ENCODE assay signal across 13 mouse cellular contexts in genomic region chr12:79646646-79647164, GRCm38 (mm10).
DNase-seq lines count a peak whose midpoint lies in the region; ATAC-seq and TF ChIP-seq lines count a peak whose summit lies in the region.
"Had no signal": no experiment of that assay in that cellular context is flagged by ENCODE, and none has a peak within 500 bp of the region (broad histone marks: within the 10 kb centered on the region; RNA-seq: fewer than 3 reads in every experiment).

No protein-coding gene starts in this region.

- intact Hi-C loops in left cerebral cortex, postnatal 10 days (cut with DNase I) = no loop called here
- intact Hi-C loops in left cerebral cortex, postnatal 25 days (cut with DNase I) = no loop called here

- H3K9ac ChIP-seq in kidney, embryonic 16.5 days (replicated peaks; ENCODE audit: low read length) = no peak overlapping the region
- H3K9ac ChIP-seq: forebrain, postnatal 0 days; heart, embryonic 13.5 days; kidney, embryonic 15.5 days; limb, embryonic 13.5 days had no signal

- H3K9me3 ChIP-seq in embryonic facial prominence, embryonic 10.5 days = no peaks in the 10 kb centered on the region
- no peaks in the 10 kb centered on the region for H3K9me3 ChIP-seq in kidney, embryonic 16.5 days (ENCODE audit: low read length)
- H3K9me3 ChIP-seq: heart, embryonic 13.5 days; kidney, embryonic 15.5 days; limb, embryonic 13.5 days had no signal

- peak; percentile 79 for DNase-seq in lung, postnatal 25 days (ENCODE audit: low spot score)
- DNase-seq in lung, adult 2 months = no peak
- DNase-seq in embryonic facial prominence, embryonic 10.5 days (ENCODE audit: low spot score) = no peak
- DNase-seq in skeletal muscle tissue, adult 2 months (ENCODE audit: low read depth, low spot score) = peak; percentile 38
- peak; percentile 66 for DNase-seq in thymus, postnatal 4 days
- no peak for DNase-seq in left cerebral cortex, postnatal 10 days (ENCODE audit: extremely low spot score in 1 of 2, low spot score in 2 of 2)
- no peak for DNase-seq in left cerebral cortex, postnatal 25 days (ENCODE audit: low spot score in 2 of 2)
- DNase-seq: forebrain, postnatal 0 days had no signal

- H3K4me2 ChIP-seq in kidney, embryonic 16.5 days (replicated peaks; ENCODE audit: low read depth, low read length) = no peak overlapping the region
- H3K4me2 ChIP-seq: heart, embryonic 13.5 days; kidney, embryonic 15.5 days; limb, embryonic 13.5 days; midbrain, embryonic 11.5 days had no signal

- no peak for TF ChIP-seq CTCF in lung, adult 2 months (IDR thresholded peaks at IDR 0.05; ENCODE audit: insufficient read depth, low read length)

- H3K36me3 ChIP-seq in embryonic facial prominence, embryonic 10.5 days (replicated peaks) = no peaks in the 10 kb centered on the region
- H3K36me3 ChIP-seq in kidney, embryonic 16.5 days (ENCODE audit: insufficient read depth, low read length) = no peaks in the 10 kb centered on the region
- H3K36me3 ChIP-seq: heart, embryonic 13.5 days; kidney, embryonic 15.5 days; limb, embryonic 13.5 days had no signal

- no peak for TF ChIP-seq POLR2A in lung, adult 2 months (IDR thresholded peaks at IDR 0.05; ENCODE audit: borderline replicate concordance, extremely low read depth, low read depth, low read length)

- no peaks in the 10 kb centered on the region for H3K27me3 ChIP-seq in embryonic facial prominence, embryonic 10.5 days (replicated peaks; ENCODE audit: low read depth, poor library complexity, severe bottlenecking)
- no peaks in the 10 kb centered on the region for H3K27me3 ChIP-seq in kidney, embryonic 16.5 days (ENCODE audit: insufficient read depth, low read length)
- H3K27me3 ChIP-seq: heart, embryonic 13.5 days; kidney, embryonic 15.5 days; limb, embryonic 13.5 days had no signal

- no peak overlapping the region for H3K4me3 ChIP-seq in lung, adult 2 months (replicated peaks; ENCODE audit: extremely low read depth, low read depth, low read length)
- H3K4me3 ChIP-seq in embryonic facial prominence, embryonic 10.5 days = no peak overlapping the region
- H3K4me3 ChIP-seq in kidney, embryonic 16.5 days (ENCODE audit: low read length) = no peak overlapping the region
- H3K4me3 ChIP-seq: heart, embryonic 13.5 days; kidney, embryonic 15.5 days; limb, embryonic 13.5 days had no signal

- WGBS in lung, adult 2 months = 68% methylated on average over 9 of the region's 9 CpGs
- 86% methylated on average over 9 of the region's 9 CpGs for WGBS in embryonic facial prominence, embryonic 10.5 days
- WGBS in kidney, embryonic 16.5 days = 82% methylated on average over 9 of the region's 9 CpGs

- no peak for ATAC-seq in kidney, embryonic 16.5 days (ENCODE audit: low FRiP score, low TSS enrichment)
- ATAC-seq: forebrain, postnatal 0 days had no signal

- 0 out of 2 replicates have a peak overlapping the region, but pooled peaks have one; percentile 54 for H3K27ac ChIP-seq in embryonic facial prominence, embryonic 10.5 days (replicated peaks)
- no peak overlapping the region for H3K27ac ChIP-seq in kidney, embryonic 16.5 days (ENCODE audit: low read length)
- H3K27ac ChIP-seq: heart, embryonic 13.5 days; limb, embryonic 13.5 days had no signal

- H3K4me1 ChIP-seq in lung, adult 2 months (ENCODE audit: control insufficient read depth, insufficient read depth, low read length) = peaks cover 10% of the 10 kb centered on the region
- H3K4me1 ChIP-seq in embryonic facial prominence, embryonic 10.5 days = peaks cover 20% of the 10 kb centered on the region
- peaks cover 27% of the 10 kb centered on the region for H3K4me1 ChIP-seq in kidney, embryonic 16.5 days (ENCODE audit: insufficient read depth, low read length)

Comparison
In these comparisons a context has a peak if more than half of its experiments do, and no peak if none do; other contexts are left out.
1. DNase-seq: peak in lung, postnatal 25 days (single experiment), skeletal muscle tissue, adult 2 months (single experiment) and thymus, postnatal 4 days (single experiment); none in lung, adult 2 months (single experiment), embryonic facial prominence, embryonic 10.5 days (single experiment), left cerebral cortex, postnatal 10 days (0 of 2) and left cerebral cortex, postnatal 25 days (0 of 2).